Mouse (Mus musculus): ENCODE data around the gene Ndufb2. TPM values are rescaled to one million over a fixed set of nuclear protein-coding genes. Genes with fewer than 3 reads are reported as not detected.

The Ndufb2 gene
- total and polyA plus RNA-seq, 3 experiments, result 625 to 916 (median 742) TPM

- Histone ChIP-seq H3K4me1 (ENCODE audit: control insufficient read depth, insufficient read depth, low read length) (no peaks in the 10 kb centered on the region; the same call in none of the 2 replicates), H3K9ac (ENCODE audit: low read depth, low read length) (peak overlapping the region; percentile 89), H3K79me2 (replicated peaks; ENCODE audit: control insufficient read depth, insufficient read depth, low read length) (peaks cover 1% of the 10 kb centered on the region; the same call in 1 of the 2 replicates), H3K36me3 (ENCODE audit: control insufficient read depth, insufficient read depth, low read length) (no peaks in the 10 kb centered on the region; the same call in 1 of the 2 replicates), H3K4me3 (peak overlapping the region; percentile 67), H3K27ac (peak overlapping the region; percentile 89), H3K27me3 (ENCODE audit: control insufficient read depth, insufficient read depth, low read length) (no peaks in the 10 kb centered on the region)
- TF ChIP-seq CTCF (IDR thresholded peaks at IDR 0.05) (no peak), POLR2A (IDR thresholded peaks at IDR 0.05; ENCODE audit: insufficient read depth, low read depth, low read length) (no peak), EP300 (IDR thresholded peaks at IDR 0.05; ENCODE audit: insufficient read depth, low read depth, low read length) (no peak)
- DNase-seq, result peak; percentile 41
- intact Hi-C loops (cut with DNase I), result no loop called here
- WGBS, result 27% methylated on average over 10 of the region's 10 CpGs
Measured at GRCm38 (mm10) chr6:39574555-39574869, 17.9 kb upstream of the Ndufb2 start.

- 65% methylated on average over 7 of the region's 7 CpGs for WGBS
- intact Hi-C loops (cut with DNase I), result no loop called here
- Histone ChIP-seq H3K4me1 (ENCODE audit: control insufficient read depth, insufficient read depth, low read length) (no peaks in the 10 kb centered on the region; the same call in none of the 2 replicates), H3K4me3 (no peak overlapping the region), H3K27me3 (ENCODE audit: control insufficient read depth, insufficient read depth, low read length) (no peaks in the 10 kb centered on the region), H3K79me2 (replicated peaks; ENCODE audit: control insufficient read depth, insufficient read depth, low read length) (peaks cover 1% of the 10 kb centered on the region; the same call in 1 of the 2 replicates), H3K27ac (peak overlapping the region; percentile 89), H3K9ac (ENCODE audit: low read depth, low read length) (no peak overlapping the region), H3K36me3 (ENCODE audit: control insufficient read depth, insufficient read depth, low read length) (no peaks in the 10 kb centered on the region; the same call in 1 of the 2 replicates)
- no peak for DNase-seq
- TF ChIP-seq POLR2A (IDR thresholded peaks at IDR 0.05; ENCODE audit: insufficient read depth, low read depth, low read length) (no peak), CTCF (IDR thresholded peaks at IDR 0.05) (no peak), EP300 (IDR thresholded peaks at IDR 0.05; ENCODE audit: insufficient read depth, low read depth, low read length) (no peak)
Measured at GRCm38 (mm10) chr6:39574951-39575350, 17.4 kb upstream of the Ndufb2 start.

- DNase-seq, result no peak
- WGBS, result 89% methylated on average over 7 of the region's 7 CpGs
- no peaks in the 10 kb centered on the region for H3K27me3 ChIP-seq (ENCODE audit: control insufficient read depth, insufficient read depth, low read length)
- TF ChIP-seq POLR2A (IDR thresholded peaks at IDR 0.05; ENCODE audit: insufficient read depth, low read depth, low read length) (no peak), CTCF (IDR thresholded peaks at IDR 0.05) (no peak), EP300 (IDR thresholded peaks at IDR 0.05; ENCODE audit: insufficient read depth, low read depth, low read length) (no peak)
- peaks cover 1% of the 10 kb centered on the region; the same call in 1 of the 2 replicates for H3K79me2 ChIP-seq (replicated peaks; ENCODE audit: control insufficient read depth, insufficient read depth, low read length)
- H3K36me3 ChIP-seq (ENCODE audit: control insufficient read depth, insufficient read depth, low read length), result no peaks in the 10 kb centered on the region; the same call in 1 of the 2 replicates
- no peak overlapping the region for H3K4me3 ChIP-seq
- H3K9ac ChIP-seq (ENCODE audit: low read depth, low read length), result no peak overlapping the region
- H3K27ac ChIP-seq, result no peak overlapping the region
- no peaks in the 10 kb centered on the region; the same call in none of the 2 replicates for H3K4me1 ChIP-seq (ENCODE audit: control insufficient read depth, insufficient read depth, low read length)
- intact Hi-C loops (cut with DNase I), result no loop called here
Measured at GRCm38 (mm10) chr6:39579552-39579951, 12.8 kb upstream of the Ndufb2 start.

- intact Hi-C loops (cut with DNase I), result no loop called here
- WGBS, result 78% methylated on average over 2 of the region's 2 CpGs
- H3K36me3 ChIP-seq (ENCODE audit: control insufficient read depth, insufficient read depth, low read length), result no peaks in the 10 kb centered on the region; the same call in 1 of the 2 replicates
Measured at GRCm38 (mm10) chr6:39580558-39580957, 11.8 kb upstream of the Ndufb2 start.

GRCm38 (mm10) chr6:39581087-39581784 is 11.1 kb upstream of the Ndufb2 start:
- no peak for TF ChIP-seq CTCF (IDR thresholded peaks at IDR 0.05)
- no peak for TF ChIP-seq EP300 (IDR thresholded peaks at IDR 0.05; ENCODE audit: insufficient read depth, low read depth, low read length)
- no peak for TF ChIP-seq POLR2A (IDR thresholded peaks at IDR 0.05; ENCODE audit: insufficient read depth, low read depth, low read length)
- Histone ChIP-seq H3K4me1 (ENCODE audit: control insufficient read depth, insufficient read depth, low read length) (no peaks in the 10 kb centered on the region), H3K27me3 (ENCODE audit: control insufficient read depth, insufficient read depth, low read length) (no peaks in the 10 kb centered on the region), H3K4me3 (no peak overlapping the region), H3K27ac (no peak overlapping the region), H3K9ac (ENCODE audit: low read depth, low read length) (no peak overlapping the region), H3K79me2 (replicated peaks; ENCODE audit: control insufficient read depth, insufficient read depth, low read length) (peaks cover 1% of the 10 kb centered on the region; the same call in 1 of the 2 replicates), H3K36me3 (ENCODE audit: control insufficient read depth, insufficient read depth, low read length) (no peaks in the 10 kb centered on the region; the same call in 1 of the 2 replicates)
- WGBS, result 79% methylated on average over 7 of the region's 7 CpGs
- no peak for DNase-seq
- intact Hi-C loops (cut with DNase I), result no loop called here

More at GRCm38 (mm10) chr6:39580558-39580957, 11.8 kb upstream of the Ndufb2 start:
- Histone ChIP-seq H3K4me1 (ENCODE audit: control insufficient read depth, insufficient read depth, low read length) (no peaks in the 10 kb centered on the region; the same call in 1 of the 2 replicates), H3K9ac (ENCODE audit: low read depth, low read length) (no peak overlapping the region), H3K27me3 (ENCODE audit: control insufficient read depth, insufficient read depth, low read length) (no peaks in the 10 kb centered on the region), H3K79me2 (replicated peaks; ENCODE audit: control insufficient read depth, insufficient read depth, low read length) (peaks cover 1% of the 10 kb centered on the region; the same call in 1 of the 2 replicates), H3K27ac (no peak overlapping the region), H3K4me3 (no peak overlapping the region)
- DNase-seq, result no peak
- TF ChIP-seq POLR2A (IDR thresholded peaks at IDR 0.05; ENCODE audit: insufficient read depth, low read depth, low read length), result no peak
- no peak for TF ChIP-seq EP300 (IDR thresholded peaks at IDR 0.05; ENCODE audit: insufficient read depth, low read depth, low read length)
- no peak for TF ChIP-seq CTCF (IDR thresholded peaks at IDR 0.05)

GRCm38 (mm10) chr6:39585517-39585916 is 6.9 kb upstream of the Ndufb2 start, which contains the start of gene Gm42420:
Gene Gm42420 (plus strand): TSS chr6:39585753.
- no peak for DNase-seq
- Histone ChIP-seq H3K9ac (ENCODE audit: low read depth, low read length) (no peak within 1 kb of the TSS), H3K4me1 (ENCODE audit: control insufficient read depth, insufficient read depth, low read length) (no peaks in the 10 kb centered on the region), H3K27ac (no peak within 1 kb of the TSS), H3K36me3 (ENCODE audit: control insufficient read depth, insufficient read depth, low read length) (no peaks in the 10 kb centered on the region), H3K27me3 (ENCODE audit: control insufficient read depth, insufficient read depth, low read length) (no peaks in the 10 kb centered on the region), H3K4me3 (no peak within 1 kb of the TSS), H3K79me2 (replicated peaks; ENCODE audit: control insufficient read depth, insufficient read depth, low read length) (no peaks in the 10 kb centered on the region)
- WGBS, result 84% methylated on average over 6 of the region's 6 CpGs
- intact Hi-C loops (cut with DNase I), result no loop called here
- TF ChIP-seq EP300 (IDR thresholded peaks at IDR 0.05; ENCODE audit: insufficient read depth, low read depth, low read length), result no peak
- no peak for TF ChIP-seq CTCF (IDR thresholded peaks at IDR 0.05)
- TF ChIP-seq POLR2A (IDR thresholded peaks at IDR 0.05; ENCODE audit: insufficient read depth, low read depth, low read length), result no peak

Measured in heart, adult 2 months (tissue).